In genomic region chr5:137553000-137553399, GRCm38 (mm10) we compare ENCODE assay signal across 9 mouse cellular contexts. TPM values are rescaled to one million over a fixed set of nuclear protein-coding genes. Genes with fewer than 3 reads are reported as not detected.
DNase-seq lines count a peak whose midpoint lies in the region; ATAC-seq and TF ChIP-seq lines count a peak whose summit lies in the region.
"Had no signal": no experiment of that assay in that cellular context is flagged by ENCODE, and none has a peak within 500 bp of the region (broad histone marks: within the 10 kb centered on the region; RNA-seq: fewer than 3 reads in every experiment).

No protein-coding gene starts in this region.

- no peak overlapping the region for H3K27ac ChIP-seq in lung, embryonic 15.5 days
- H3K27ac ChIP-seq in forebrain, postnatal 0 days (ENCODE audit: low read depth, low read length): peak overlapping the region; percentile 73
- H3K27ac ChIP-seq in liver, embryonic 12.5 days: no peak overlapping the region
- no peak overlapping the region for H3K27ac ChIP-seq in stomach, embryonic 16.5 days (ENCODE audit: low read length)

- H3K36me3 ChIP-seq in lung, embryonic 15.5 days: no peaks in the 10 kb centered on the region
- no peaks in the 10 kb centered on the region for H3K36me3 ChIP-seq in forebrain, postnatal 0 days (ENCODE audit: insufficient read depth)
- H3K36me3 ChIP-seq in liver, embryonic 12.5 days: no peaks in the 10 kb centered on the region
- no peaks in the 10 kb centered on the region for H3K36me3 ChIP-seq in stomach, embryonic 16.5 days (ENCODE audit: control insufficient read depth, insufficient read depth, low read length)

- H3K9ac ChIP-seq in lung, embryonic 15.5 days: no peak overlapping the region
- H3K9ac ChIP-seq in forebrain, postnatal 0 days: peak overlapping the region; percentile 81
- H3K9ac ChIP-seq in liver, embryonic 12.5 days: no peak overlapping the region
- H3K9ac ChIP-seq in stomach, embryonic 16.5 days (ENCODE audit: low read length): no peak overlapping the region

- no peak for DNase-seq in lung, adult 18-20 months
- no peak for DNase-seq in forebrain, postnatal 0 days
- DNase-seq in adrenal gland, postnatal 36 days: no peak
- DNase-seq in urinary bladder, postnatal 36 days (ENCODE audit: low spot score in 2 of 2): no peak

- 21% methylated on average over 6 of the region's 6 CpGs for WGBS in lung, embryonic 15.5 days
- 23% methylated on average over 6 of the region's 6 CpGs for WGBS in forebrain, postnatal 0 days
- 29% methylated on average over 6 of the region's 6 CpGs for WGBS in liver, embryonic 12.5 days (ENCODE audit: insufficient replicate concordance)
- WGBS in stomach, embryonic 16.5 days: 29% methylated on average over 6 of the region's 6 CpGs

- no peak for ATAC-seq in lung, embryonic 15.5 days (ENCODE audit: borderline replicate concordance, extremely low read depth, low FRiP score, low TSS enrichment)
- peak; percentile 28; the same call in 1 of the 2 replicates for ATAC-seq in forebrain, postnatal 0 days
- ATAC-seq in liver, embryonic 12.5 days: no peak
- no peak for ATAC-seq in stomach, embryonic 16.5 days (ENCODE audit: insufficient read depth, low FRiP score)

- peaks cover 14% of the 10 kb centered on the region for H3K27me3 ChIP-seq in lung, embryonic 15.5 days
- no peaks in the 10 kb centered on the region for H3K27me3 ChIP-seq in forebrain, postnatal 0 days (ENCODE audit: insufficient read depth, low read length)
- peaks cover 69% of the 10 kb centered on the region for H3K27me3 ChIP-seq in liver, embryonic 12.5 days (replicated peaks)
- peaks cover 7% of the 10 kb centered on the region for H3K27me3 ChIP-seq in stomach, embryonic 16.5 days (ENCODE audit: control insufficient read depth, insufficient read depth, low read length)

- H3K4me2 ChIP-seq in lung, embryonic 15.5 days: peak overlapping the region; percentile 31
- peak overlapping the region; percentile 73 for H3K4me2 ChIP-seq in forebrain, postnatal 0 days (ENCODE audit: low read depth)
- peak overlapping the region; percentile 46 for H3K4me2 ChIP-seq in liver, embryonic 12.5 days
- H3K4me2 ChIP-seq in stomach, embryonic 16.5 days (ENCODE audit: low read depth, low read length): peak overlapping the region; percentile 48

- H3K4me3 ChIP-seq in lung, embryonic 15.5 days: no peak overlapping the region; the same call in 1 of the 2 replicates
- H3K4me3 ChIP-seq in forebrain, postnatal 0 days (ENCODE audit: low read depth, low read length): peak overlapping the region; percentile 72
- peak overlapping the region; percentile 16; the same call in 1 of the 2 replicates for H3K4me3 ChIP-seq in liver, embryonic 12.5 days
- H3K4me3 ChIP-seq in stomach, embryonic 16.5 days (replicated peaks; ENCODE audit: low read length): peak overlapping the region; percentile 32

- TF ChIP-seq CTCF in forebrain, postnatal 0 days (IDR thresholded peaks at IDR 0.05; ENCODE audit: low read depth): no peak

- no peaks in the 10 kb centered on the region for H3K9me3 ChIP-seq in lung, embryonic 15.5 days
- no peaks in the 10 kb centered on the region for H3K9me3 ChIP-seq in forebrain, postnatal 0 days (ENCODE audit: low read length)
- H3K9me3 ChIP-seq in liver, embryonic 12.5 days (replicated peaks): no peaks in the 10 kb centered on the region
- no peaks in the 10 kb centered on the region for H3K9me3 ChIP-seq in stomach, embryonic 16.5 days (replicated peaks; ENCODE audit: control insufficient read depth, low read length)

- H3K4me1 ChIP-seq in lung, embryonic 15.5 days: no peaks in the 10 kb centered on the region
- peaks cover 8% of the 10 kb centered on the region; the same call in 1 of the 2 replicates for H3K4me1 ChIP-seq in forebrain, postnatal 0 days (ENCODE audit: insufficient read depth)
- peaks cover 7% of the 10 kb centered on the region for H3K4me1 ChIP-seq in liver, embryonic 12.5 days
- H3K4me1 ChIP-seq in stomach, embryonic 16.5 days (ENCODE audit: control insufficient read depth, insufficient read depth, low read length): peaks cover 6% of the 10 kb centered on the region; the same call in 1 of the 2 replicates

RNA-seq across cellular contexts. Expression of gene Actl6b, which starts 0.3 kb away (rescaled TPM):
- 0.24 and 0.71 TPM in 2 replicates for polyA plus RNA-seq in lung, embryonic 15.5 days (2015; fragmentation: Nextera tagmentation; extraction: Ambion mirVana)
- 234 and 254 TPM in 2 replicates for total RNA-seq in forebrain, postnatal 0 days (2014; rRNA removed)
- 256 and 281 TPM in 2 replicates for polyA plus RNA-seq in forebrain, postnatal 0 days (2015; fragmentation: Nextera tagmentation; extraction: Ambion mirVana)
- not detected in 2 replicates for polyA plus RNA-seq in liver, embryonic 12.5 days (2016; fragmentation: Nextera tagmentation; extraction: Ambion mirVana)
- 3.6 TPM in 2 replicates for polyA plus RNA-seq in stomach, embryonic 16.5 days (2015; fragmentation: Nextera tagmentation; extraction: Ambion mirVana)
- total RNA-seq in adrenal gland, postnatal 36 days (2021): 1 to 10 TPM; 2.6 to 3.3 TPM

RNA-seq across cellular contexts. Expression of gene Tfr2, which starts 16.6 kb away (rescaled TPM):
- polyA plus RNA-seq in lung, embryonic 15.5 days (2015; fragmentation: Nextera tagmentation; extraction: Ambion mirVana): 0.31 and 0.40 TPM in 2 replicates
- total RNA-seq in forebrain, postnatal 0 days (2014; rRNA removed): 12.6 and 16.3 TPM in 2 replicates
- polyA plus RNA-seq in forebrain, postnatal 0 days (2015; fragmentation: Nextera tagmentation; extraction: Ambion mirVana): 9.4 and 11.7 TPM in 2 replicates
- polyA plus RNA-seq in liver, embryonic 12.5 days (2016; fragmentation: Nextera tagmentation; extraction: Ambion mirVana): 51.0 and 53.9 TPM in 2 replicates
- polyA plus RNA-seq in stomach, embryonic 16.5 days (2015; fragmentation: Nextera tagmentation; extraction: Ambion mirVana): 2.7 and 3.4 TPM in 2 replicates
- 1 to 10 TPM in 1 of 2 experiments, under 1 TPM in 1; 0.95 to 1.1 TPM for total RNA-seq in adrenal gland, postnatal 36 days (2021)

RNA-seq across cellular contexts. Expression of gene Gnb2, which starts 19.7 kb away (rescaled TPM):
- polyA plus RNA-seq in lung, embryonic 15.5 days (2015; fragmentation: Nextera tagmentation; extraction: Ambion mirVana): 414 and 437 TPM in 2 replicates
- 1,237 and 1,339 TPM in 2 replicates for total RNA-seq in forebrain, postnatal 0 days (2014; rRNA removed)
- polyA plus RNA-seq in forebrain, postnatal 0 days (2015; fragmentation: Nextera tagmentation; extraction: Ambion mirVana): 766 and 769 TPM in 2 replicates
- polyA plus RNA-seq in liver, embryonic 12.5 days (2016; fragmentation: Nextera tagmentation; extraction: Ambion mirVana): 215 and 221 TPM in 2 replicates
- polyA plus RNA-seq in stomach, embryonic 16.5 days (2015; fragmentation: Nextera tagmentation; extraction: Ambion mirVana): 257 and 284 TPM in 2 replicates
- 100 to 1,000 TPM; 544 to 638 TPM for total RNA-seq in adrenal gland, postnatal 36 days (2021)

RNA-seq across cellular contexts. Expression of gene Epo, which starts 20.0 kb away (rescaled TPM):
- polyA plus RNA-seq in lung, embryonic 15.5 days (2015; fragmentation: Nextera tagmentation; extraction: Ambion mirVana): 0.55 and 0.66 TPM in 2 replicates
- not detected in 2 replicates for total RNA-seq in forebrain, postnatal 0 days (2014; rRNA removed)
- polyA plus RNA-seq in forebrain, postnatal 0 days (2015; fragmentation: Nextera tagmentation; extraction: Ambion mirVana): not detected in 2 replicates
- polyA plus RNA-seq in liver, embryonic 12.5 days (2016; fragmentation: Nextera tagmentation; extraction: Ambion mirVana): 1.7 and 2.3 TPM in 2 replicates
- not detected in 2 replicates for polyA plus RNA-seq in stomach, embryonic 16.5 days (2015; fragmentation: Nextera tagmentation; extraction: Ambion mirVana)
- total RNA-seq in adrenal gland, postnatal 36 days (2021): not detected
- total RNA-seq: left cerebral cortex, postnatal 10 days had no signal
- polyA plus RNA-seq: gonadal fat pad, adult 2 months had no signal

RNA-seq across cellular contexts. Expression of gene Gigyf1, which starts 34.7 kb away (rescaled TPM):
- 11.8 and 12.1 TPM in 2 replicates for polyA plus RNA-seq in lung, embryonic 15.5 days (2015; fragmentation: Nextera tagmentation; extraction: Ambion mirVana)
- total RNA-seq in forebrain, postnatal 0 days (2014; rRNA removed): 21.1 and 25.2 TPM in 2 replicates
- polyA plus RNA-seq in forebrain, postnatal 0 days (2015; fragmentation: Nextera tagmentation; extraction: Ambion mirVana): 6.1 and 10.6 TPM in 2 replicates
- 5.6 and 6.0 TPM in 2 replicates for polyA plus RNA-seq in liver, embryonic 12.5 days (2016; fragmentation: Nextera tagmentation; extraction: Ambion mirVana)
- polyA plus RNA-seq in stomach, embryonic 16.5 days (2015; fragmentation: Nextera tagmentation; extraction: Ambion mirVana): 7.7 and 9.0 TPM in 2 replicates
- total RNA-seq in adrenal gland, postnatal 36 days (2021): 10 to 100 TPM; 32.0 to 32.8 TPM

Comparison
In these comparisons a context has a peak if more than half of its experiments do, and no peak if none do; other contexts are left out.
1. RNA of gene Actl6b, which starts 0.3 kb away (polyA plus RNA-seq): 256 to 281 TPM in forebrain, postnatal 0 days; 3.6 TPM in stomach, embryonic 16.5 days, 0.24 to 0.71 TPM in lung, embryonic 15.5 days and not detected in liver, embryonic 12.5 days; every median in the first group is over 10 times any median in the second.
2. Peak in every context shown above with its lines, with median percentiles within 50 percentile points of each other: H3K4me2 ChIP-seq.